8 mouse cellular contexts compared by ENCODE assay signal in the genomic region with DNA sequence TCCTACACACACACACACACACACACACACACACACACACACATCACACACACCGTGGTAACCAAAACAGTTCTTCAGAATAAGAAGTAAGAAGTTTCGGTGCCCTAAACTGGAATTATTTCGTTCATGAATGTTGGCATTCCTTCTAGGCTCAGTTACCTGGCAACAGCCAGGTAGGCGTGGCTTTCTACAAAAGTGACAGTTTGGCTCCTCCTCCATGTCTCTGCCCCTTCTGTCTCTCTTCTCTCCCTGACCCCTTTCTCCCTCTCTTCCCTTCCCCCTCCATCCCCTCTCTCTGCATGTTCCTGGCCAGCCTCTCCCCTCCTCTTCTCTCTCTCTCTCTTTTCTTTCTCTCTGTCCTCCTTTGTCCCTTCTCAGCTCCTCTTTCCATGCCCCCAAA. TPM values are rescaled to one million over a fixed set of nuclear protein-coding genes. Genes with fewer than 3 reads are reported as not detected.
DNase-seq lines count a peak whose midpoint lies in the region; ATAC-seq lines count a peak whose summit lies in the region.

No protein-coding gene starts in this region.

- H3K9me3 ChIP-seq in heart, embryonic 16.5 days (replicated peaks; ENCODE audit: control insufficient read depth, low read length): no peaks in the 10 kb centered on the region
- H3K9me3 ChIP-seq in embryonic facial prominence, embryonic 14.5 days (ENCODE audit: control insufficient read depth, low read length): no peaks in the 10 kb centered on the region
- H3K9me3 ChIP-seq in midbrain, embryonic 16.5 days (replicated peaks; ENCODE audit: control insufficient read depth, low read length, poor library complexity, severe bottlenecking): no peaks in the 10 kb centered on the region

- no peak overlapping the region; the same call in 1 of the 2 replicates for H3K4me3 ChIP-seq in heart, embryonic 16.5 days (ENCODE audit: low read length)
- H3K4me3 ChIP-seq in embryonic facial prominence, embryonic 14.5 days (ENCODE audit: low read depth, low read length): no peak overlapping the region
- no peak overlapping the region; the same call in 1 of the 2 replicates for H3K4me3 ChIP-seq in midbrain, embryonic 16.5 days (ENCODE audit: low read depth, low read length)

- DNase-seq in heart, postnatal 36 days: no peak
- DNase-seq in embryonic facial prominence, embryonic 14.5 days (ENCODE audit: low spot score): peak; percentile 34
- DNase-seq in kidney, postnatal 25 days: peak; percentile 58 to 70
- DNase-seq in thymus, postnatal 36 days: no peak
- DNase-seq in left cerebral cortex, postnatal 36 days (ENCODE audit: low spot score in 2 of 2): no peak
- no peak for DNase-seq in spleen, adult 18-20 months

- H3K9ac ChIP-seq in heart, embryonic 16.5 days (ENCODE audit: low read length): peak overlapping the region; percentile 73
- no peak overlapping the region for H3K9ac ChIP-seq in embryonic facial prominence, embryonic 14.5 days (ENCODE audit: low read depth, low read length)
- no peak overlapping the region for H3K9ac ChIP-seq in midbrain, embryonic 16.5 days (ENCODE audit: low read depth, low read length)

- peaks cover 36% of the 10 kb centered on the region for H3K4me1 ChIP-seq in heart, embryonic 16.5 days (ENCODE audit: control insufficient read depth, insufficient read depth, low read length)
- H3K4me1 ChIP-seq in embryonic facial prominence, embryonic 14.5 days (ENCODE audit: control insufficient read depth, insufficient read depth, low read length): peaks cover 24% of the 10 kb centered on the region
- peaks cover 27% of the 10 kb centered on the region for H3K4me1 ChIP-seq in midbrain, embryonic 16.5 days (ENCODE audit: control insufficient read depth, insufficient read depth, low read length)

- peak overlapping the region; percentile 93 for H3K27ac ChIP-seq in heart, embryonic 16.5 days (ENCODE audit: low read length)
- H3K27ac ChIP-seq in embryonic facial prominence, embryonic 14.5 days (replicated peaks; ENCODE audit: low read depth, low read length): peak overlapping the region; percentile 98; the same call in 1 of the 2 replicates
- no peak overlapping the region for H3K27ac ChIP-seq in midbrain, embryonic 16.5 days (ENCODE audit: low read length)

- no peaks in the 10 kb centered on the region for H3K27me3 ChIP-seq in heart, embryonic 16.5 days (ENCODE audit: control insufficient read depth, insufficient read depth, low read length)
- H3K27me3 ChIP-seq in embryonic facial prominence, embryonic 14.5 days (replicated peaks; ENCODE audit: control insufficient read depth, insufficient read depth, low read length): peaks cover 9% of the 10 kb centered on the region; the same call in 1 of the 2 replicates
- peaks cover 6% of the 10 kb centered on the region for H3K27me3 ChIP-seq in midbrain, embryonic 16.5 days (ENCODE audit: control insufficient read depth, insufficient read depth, low read depth, low read length)

- WGBS in heart, embryonic 16.5 days: 53% methylated on average over 4 of the region's 4 CpGs
- 41% methylated on average over 4 of the region's 4 CpGs for WGBS in embryonic facial prominence, embryonic 14.5 days
- 19% methylated on average over 4 of the region's 4 CpGs for WGBS in midbrain, embryonic 16.5 days

- H3K4me2 ChIP-seq in heart, embryonic 16.5 days (ENCODE audit: low read depth, low read length): peak overlapping the region; percentile 99
- peak overlapping the region; percentile 99 for H3K4me2 ChIP-seq in embryonic facial prominence, embryonic 14.5 days (ENCODE audit: low read depth, low read length)
- peak overlapping the region; percentile 97 for H3K4me2 ChIP-seq in midbrain, embryonic 16.5 days (ENCODE audit: low read length)

- intact Hi-C loops in heart, postnatal 36 days (cut with DNase I): no loop called here
- intact Hi-C loops in left cerebral cortex, postnatal 36 days (cut with DNase I): no loop called here

- ATAC-seq in heart, embryonic 16.5 days (replicated peaks; ENCODE audit: extremely low read depth, insufficient read depth, low FRiP score): no peak
- no peak for ATAC-seq in embryonic facial prominence, embryonic 14.5 days (ENCODE audit: low read depth)
- no peak for ATAC-seq in midbrain, embryonic 16.5 days

- H3K36me3 ChIP-seq in heart, embryonic 16.5 days (ENCODE audit: control insufficient read depth, insufficient read depth): no peaks in the 10 kb centered on the region
- no peaks in the 10 kb centered on the region for H3K36me3 ChIP-seq in embryonic facial prominence, embryonic 14.5 days (ENCODE audit: control insufficient read depth, insufficient read depth, low read length)
- H3K36me3 ChIP-seq in midbrain, embryonic 16.5 days (ENCODE audit: control insufficient read depth, insufficient read depth, low read length): no peaks in the 10 kb centered on the region

RNA-seq across cellular contexts. Expression of a gene that starts 11.9 kb away (rescaled TPM):
- 770 and 775 TPM in 2 replicates for polyA plus RNA-seq in heart, embryonic 16.5 days (2015; fragmentation: Nextera tagmentation; extraction: Ambion mirVana)
- 1,000 to 10,000 TPM; 2,953 to 3,079 TPM for total RNA-seq in heart, postnatal 36 days (2021)
- polyA plus RNA-seq in embryonic facial prominence, embryonic 14.5 days (2014; fragmentation: Nextera tagmentation; extraction: Ambion mirVana): 1,262 and 1,432 TPM in 2 replicates
- polyA plus RNA-seq in midbrain, embryonic 16.5 days (2015; fragmentation: Nextera tagmentation; extraction: Ambion mirVana): 606 and 643 TPM in 2 replicates
- 100 to 1,000 TPM; 939 to 945 TPM for total RNA-seq in left cerebral cortex, postnatal 36 days (2021)

RNA-seq across cellular contexts. Expression of a gene that starts 46.1 kb away (rescaled TPM):
- 5.7 and 5.8 TPM in 2 replicates for polyA plus RNA-seq in heart, embryonic 16.5 days (2015; fragmentation: Nextera tagmentation; extraction: Ambion mirVana)
- 10 to 100 TPM; 11.0 to 15.5 TPM for total RNA-seq in heart, postnatal 36 days (2021)
- 4.3 and 4.4 TPM in 2 replicates for polyA plus RNA-seq in embryonic facial prominence, embryonic 14.5 days (2014; fragmentation: Nextera tagmentation; extraction: Ambion mirVana)
- polyA plus RNA-seq in midbrain, embryonic 16.5 days (2015; fragmentation: Nextera tagmentation; extraction: Ambion mirVana): 8.9 and 11.0 TPM in 2 replicates
- total RNA-seq in left cerebral cortex, postnatal 36 days (2021): 10 to 100 TPM; 11.3 to 11.7 TPM

Comparison
In these comparisons a context has a peak if more than half of its experiments do, and no peak if none do; other contexts are left out.
1. DNase-seq: peak in embryonic facial prominence, embryonic 14.5 days (single experiment) and kidney, postnatal 25 days (2 of 2); none in heart, postnatal 36 days (0 of 2), thymus, postnatal 36 days (0 of 2), left cerebral cortex, postnatal 36 days (0 of 2) and spleen, adult 18-20 months (0 of 2).
2. Peak in every context shown above with its lines, with median percentiles within 50 percentile points of each other: H3K4me2 ChIP-seq.